Mouse (Mus musculus): ENCODE measurements around the gene Abhd17a. TPM values are rescaled to one million over a fixed set of nuclear protein-coding genes. Genes with fewer than 3 reads are reported as not detected.

Gene Abhd17a
- total and polyA plus RNA-seq, 2 experiments from 2014 or later, result 152 to 275 TPM

GRCm38 (mm10) chr10:80543873-80544272, 46.3 kb downstream of the Abhd17a start:
- no peak for DNase-seq (ENCODE audit: low spot score)
- Histone ChIP-seq H3K9me3 (ENCODE audit: low read length) (no peaks in the 10 kb centered on the region), H3K4me2 (ENCODE audit: low read depth, low read length, poor library complexity, severe bottlenecking) (no peak overlapping the region), H3K9ac (replicated peaks; ENCODE audit: low read length, poor library complexity, severe bottlenecking) (no peak overlapping the region), H3K36me3 (ENCODE audit: insufficient read depth, low read length) (peaks cover 67% of the 10 kb centered on the region), H3K4me3 (ENCODE audit: low read depth, low read length) (no peak overlapping the region), H3K4me1 (ENCODE audit: insufficient read depth, low read length) (no peaks in the 10 kb centered on the region), H3K27me3 (ENCODE audit: insufficient read depth, low read length) (no peaks in the 10 kb centered on the region), H3K27ac (ENCODE audit: low read depth, low read length) (no peak overlapping the region)
- no peak for TF ChIP-seq CTCF (IDR thresholded peaks at IDR 0.05)
- WGBS, result 95% methylated on average over 14 of the region's 14 CpGs
- ATAC-seq (ENCODE audit: low FRiP score), result no peak

- no peak overlapping the region for H3K4me3 ChIP-seq (ENCODE audit: low read depth, low read length)
- no peak for ATAC-seq (ENCODE audit: low FRiP score)
- H3K27me3 ChIP-seq (ENCODE audit: insufficient read depth, low read length), result peaks cover 19% of the 10 kb centered on the region
- DNase-seq (ENCODE audit: low spot score), result no peak
- WGBS, result 68% methylated on average over 4 of the region's 5 CpGs
- H3K4me1 ChIP-seq (ENCODE audit: insufficient read depth, low read length), result no peaks in the 10 kb centered on the region
- no peak for TF ChIP-seq CTCF (IDR thresholded peaks at IDR 0.05)
- no peaks in the 10 kb centered on the region for H3K9me3 ChIP-seq (ENCODE audit: low read length)
- no peak overlapping the region for H3K4me2 ChIP-seq (ENCODE audit: low read depth, low read length, poor library complexity, severe bottlenecking)
- no peak overlapping the region for H3K9ac ChIP-seq (replicated peaks; ENCODE audit: low read length, poor library complexity, severe bottlenecking)
- no peak overlapping the region for H3K27ac ChIP-seq (ENCODE audit: low read depth, low read length)
- H3K36me3 ChIP-seq (ENCODE audit: insufficient read depth, low read length), result peaks cover 29% of the 10 kb centered on the region
Measured at GRCm38 (mm10) chr10:80539493-80539892, 50.6 kb downstream of the Abhd17a start.

DNA sequence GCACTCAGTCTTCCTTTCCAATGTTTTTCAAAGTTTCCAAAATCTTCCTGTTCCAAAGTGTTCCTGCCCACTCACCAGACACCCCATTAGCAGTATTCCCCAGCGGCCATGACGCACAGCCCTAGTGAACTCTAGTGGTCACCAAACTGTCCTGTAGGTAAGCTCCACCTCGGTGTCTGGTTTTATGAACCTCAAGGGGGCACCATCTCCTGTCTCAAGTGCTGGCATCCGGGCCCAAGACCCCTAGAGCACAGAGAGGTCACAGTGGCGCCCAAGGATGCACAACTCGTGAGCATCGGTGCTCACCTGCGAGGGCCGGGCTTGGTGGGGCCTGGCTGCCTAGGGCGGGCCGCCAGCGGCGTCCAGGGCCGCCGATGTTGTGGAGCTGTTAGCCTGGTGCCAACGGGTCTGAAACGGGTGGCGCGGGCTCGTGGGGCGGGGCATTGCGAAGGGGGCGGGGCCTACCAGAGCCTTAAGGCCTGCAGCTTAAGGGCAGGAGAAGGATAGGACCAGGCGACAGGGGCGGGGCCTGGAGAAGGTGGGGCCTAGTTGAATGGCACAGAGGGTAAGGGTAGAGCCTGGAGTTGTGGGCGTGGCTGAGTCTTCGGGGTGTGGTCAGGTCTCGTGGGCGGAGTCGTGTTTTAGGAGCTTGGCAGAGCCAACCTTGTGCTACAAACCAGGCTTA, 51.3 kb downstream of the Abhd17a start, which contains the start of gene Atp8b3:
Gene Atp8b3 (minus strand): TSS at position 415 of the 685 bp plus-strand sequence.
- no peak within 1 kb of the TSS for H3K27ac ChIP-seq (ENCODE audit: low read depth, low read length)
- TF ChIP-seq CTCF (IDR thresholded peaks at IDR 0.05), result peak; percentile 27; the same call in 1 of the 2 replicates
- H3K36me3 ChIP-seq (ENCODE audit: insufficient read depth, low read length), result peaks cover 23% of the 10 kb centered on the region
- H3K4me2 ChIP-seq (ENCODE audit: low read depth, low read length, poor library complexity, severe bottlenecking), result peak within 1 kb of the TSS; percentile 30; the same call in 1 of the 2 replicates
- no peaks in the 10 kb centered on the region for H3K4me1 ChIP-seq (ENCODE audit: insufficient read depth, low read length)
- peak within 1 kb of the TSS; percentile 15; the same call in 1 of the 2 replicates for H3K4me3 ChIP-seq (ENCODE audit: low read depth, low read length)
- 4% methylated on average over 30 of the region's 30 CpGs for WGBS
- ATAC-seq (ENCODE audit: low FRiP score), result 0 out of 2 replicates have a peak, but pooled peaks have one; percentile 24
- H3K27me3 ChIP-seq (ENCODE audit: insufficient read depth, low read length), result peaks cover 20% of the 10 kb centered on the region
- peak; percentile 43 for DNase-seq (ENCODE audit: low spot score)
- H3K9ac ChIP-seq (replicated peaks; ENCODE audit: low read length, poor library complexity, severe bottlenecking), result no peak within 1 kb of the TSS
- no peaks in the 10 kb centered on the region for H3K9me3 ChIP-seq (ENCODE audit: low read length)

GRCm38 (mm10) chr10:80538180-80538579, 52.0 kb downstream of the Abhd17a start:
- Histone ChIP-seq H3K27me3 (ENCODE audit: insufficient read depth, low read length) (peaks cover 20% of the 10 kb centered on the region), H3K9me3 (ENCODE audit: low read length) (no peaks in the 10 kb centered on the region), H3K4me2 (ENCODE audit: low read depth, low read length, poor library complexity, severe bottlenecking) (no peak overlapping the region), H3K9ac (replicated peaks; ENCODE audit: low read length, poor library complexity, severe bottlenecking) (no peak overlapping the region), H3K36me3 (ENCODE audit: insufficient read depth, low read length) (peaks cover 16% of the 10 kb centered on the region), H3K4me3 (ENCODE audit: low read depth, low read length) (no peak overlapping the region), H3K4me1 (ENCODE audit: insufficient read depth, low read length) (no peaks in the 10 kb centered on the region), H3K27ac (ENCODE audit: low read depth, low read length) (no peak overlapping the region)
- 54% methylated on average over 5 of the region's 5 CpGs for WGBS
- no peak for ATAC-seq (ENCODE audit: low FRiP score)
- no peak for TF ChIP-seq CTCF (IDR thresholded peaks at IDR 0.05)
- DNase-seq (ENCODE audit: low spot score), result no peak

DNA sequence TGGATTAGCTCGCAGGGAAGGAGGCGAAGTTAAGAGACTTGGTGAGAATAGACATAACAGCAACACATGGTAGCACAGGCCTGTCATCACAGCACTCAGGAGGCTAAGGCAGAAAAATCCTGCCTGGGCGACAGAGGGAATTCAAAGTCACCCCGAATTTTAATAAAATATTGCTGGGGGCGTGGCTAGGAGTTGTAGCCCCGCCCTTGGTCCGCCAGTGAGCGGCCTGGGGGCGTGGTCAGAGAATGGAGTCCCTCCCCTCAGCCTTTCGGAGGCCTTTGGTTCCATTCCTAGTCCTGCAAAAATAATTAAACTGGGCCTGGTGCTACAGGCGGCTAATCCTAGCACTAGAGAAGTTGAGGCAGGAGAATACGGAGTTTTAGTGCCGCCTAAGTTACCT, 54.4 kb downstream of the Abhd17a start:
- ATAC-seq (ENCODE audit: low FRiP score), result no peak
- WGBS, result 11% methylated on average over 13 of the region's 13 CpGs
- no peaks in the 10 kb centered on the region for H3K9me3 ChIP-seq (ENCODE audit: low read length)
- no peaks in the 10 kb centered on the region for H3K4me1 ChIP-seq (ENCODE audit: insufficient read depth, low read length)
- H3K4me3 ChIP-seq (ENCODE audit: low read depth, low read length), result no peak overlapping the region
- no peak overlapping the region for H3K27ac ChIP-seq (ENCODE audit: low read depth, low read length)
- H3K4me2 ChIP-seq (ENCODE audit: low read depth, low read length, poor library complexity, severe bottlenecking), result no peak overlapping the region
- no peak for TF ChIP-seq CTCF (IDR thresholded peaks at IDR 0.05)
- H3K27me3 ChIP-seq (ENCODE audit: insufficient read depth, low read length), result peaks cover 20% of the 10 kb centered on the region
- no peak overlapping the region for H3K9ac ChIP-seq (replicated peaks; ENCODE audit: low read length, poor library complexity, severe bottlenecking)
- no peak for DNase-seq (ENCODE audit: low spot score)
- no peaks in the 10 kb centered on the region for H3K36me3 ChIP-seq (ENCODE audit: insufficient read depth, low read length)

DNA sequence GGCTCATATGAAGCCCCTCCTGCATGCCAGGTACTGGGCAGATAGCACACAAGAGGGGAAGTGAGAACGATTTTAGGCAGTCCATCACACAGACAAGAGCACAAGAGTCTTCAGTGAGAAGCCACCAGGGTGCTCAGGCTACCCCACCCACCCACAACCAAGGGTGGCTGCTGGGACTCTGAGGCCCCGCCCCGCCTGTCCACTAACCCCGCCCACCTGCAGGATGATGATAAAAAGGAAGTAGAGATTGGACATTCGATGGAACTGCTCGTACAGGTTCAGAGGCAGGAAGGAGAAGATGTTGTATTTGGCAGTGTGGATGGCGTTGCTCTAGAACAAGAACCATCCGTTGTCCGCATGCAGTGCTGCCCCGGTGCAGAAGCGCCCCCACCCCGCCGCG, 55.1 kb downstream of the Abhd17a start:
- Histone ChIP-seq H3K4me3 (ENCODE audit: low read depth, low read length) (0 out of 2 replicates have a peak overlapping the region, but pooled peaks have one; percentile 3), H3K27me3 (ENCODE audit: insufficient read depth, low read length) (peaks cover 20% of the 10 kb centered on the region), H3K27ac (ENCODE audit: low read depth, low read length) (no peak overlapping the region), H3K4me2 (ENCODE audit: low read depth, low read length, poor library complexity, severe bottlenecking) (no peak overlapping the region), H3K4me1 (ENCODE audit: insufficient read depth, low read length) (no peaks in the 10 kb centered on the region), H3K36me3 (ENCODE audit: insufficient read depth, low read length) (no peaks in the 10 kb centered on the region), H3K9ac (replicated peaks; ENCODE audit: low read length, poor library complexity, severe bottlenecking) (no peak overlapping the region), H3K9me3 (ENCODE audit: low read length) (no peaks in the 10 kb centered on the region)
- no peak for TF ChIP-seq CTCF (IDR thresholded peaks at IDR 0.05)
- DNase-seq (ENCODE audit: low spot score) (no peak), ATAC-seq (ENCODE audit: low FRiP score) (no peak)
- WGBS, result 10% methylated on average over 14 of the region's 14 CpGs
